Mouse (Mus musculus) heart, postnatal 0 days (tissue): Measurements from ENCODE around the gene Zfp597. TPM values are rescaled to one million over a fixed set of nuclear protein-coding genes. Genes with fewer than 3 reads are reported as not detected.
A peak's percentile ranks its signal among the peaks of the same experiment; 100 is the strongest.

Experiments used
- ATAC-seq: fragments of 200-750 bp; cut with Nextera tagmentation; 2 replicates; pipeline ENCODE4 v1.8.0; 2017; ENCODE audit warnings: low read depth, moderate number of reproducible peaks, moderate library complexity; ENCODE audit not compliant: insufficient read depth
- DNase-seq: peaks from one replicate; pipeline ENCODE4 v3.0.0-alpha.2; 2016; ENCODE audit warnings: low spot score
- H3K27ac ChIP-seq: fragments of 300-500 bp; sonication (generic); 2 replicates; pipeline ENCODE4 v1.5.1; 2014; ENCODE audit warnings: low read depth, mild to moderate bottlenecking
- H3K27me3 ChIP-seq: fragments of 300-500 bp; sonication (generic); 2 replicates; pipeline ENCODE4 v1.6.1; 2014; ENCODE audit warnings: low read length, mixed read lengths; ENCODE audit not compliant: control insufficient read depth, insufficient read depth
- H3K36me3 ChIP-seq: fragments of 300-500 bp; sonication (generic); replicated peaks from 2 replicates; pipeline ENCODE4 v1.6.1; 2014; ENCODE audit warnings: low read length, mixed read lengths; ENCODE audit not compliant: control insufficient read depth, insufficient read depth
- H3K4me1 ChIP-seq: fragments of 300-500 bp; sonication (generic); 2 replicates; pipeline ENCODE4 v1.6.1; 2014; ENCODE audit warnings: antibody characterized with exemption; ENCODE audit not compliant: control insufficient read depth, insufficient read depth
- H3K4me2 ChIP-seq: fragments of 300-500 bp; sonication (generic); 2 replicates; pipeline ENCODE4 v1.6.1; 2014; ENCODE audit warnings: low read depth, mild to moderate bottlenecking, low read length, moderate library complexity
- H3K4me3 ChIP-seq: fragments of 300-500 bp; sonication (generic); 2 replicates; pipeline ENCODE4 v1.5.1; 2014; ENCODE audit warnings: low read depth, low read length
- H3K9ac ChIP-seq: fragments of 300-500 bp; sonication (generic); replicated peaks from 2 replicates; pipeline ENCODE4 v1.6.1; 2014; ENCODE audit warnings: low read depth, low read length, mixed read lengths
- H3K9me3 ChIP-seq: fragments of 300-500 bp; sonication (generic); replicated peaks from 2 replicates; pipeline ENCODE4 v1.6.1; 2016; ENCODE audit warnings: low read length; ENCODE audit not compliant: control insufficient read depth
- CTCF ChIP-seq: IDR thresholded peaks from 2 replicates; pipeline ENCODE4 v1.5.1; 2016; ENCODE audit warnings: antibody characterized with exemption, control low read depth, low read depth
- EP300 ChIP-seq: IDR thresholded peaks from 2 replicates; pipeline ENCODE4 v1.6.1; 2016; ENCODE audit warnings: antibody characterized with exemption, low read depth
- WGBS: fragments of 180-500 bp; shearing (Covaris S2); extraction: QIAGEN DNeasy Blood & Tissue Kit; methylation state at CpG from one replicate; pipeline ENCODE4 v1.1.7; 2014; 5-methylcytosine and 5-hydroxymethylcytosine counted together
- polyA plus RNA-seq: library from polyadenylated mRNA; unstranded; fragments of >200 nt; fragmentation: Nextera tagmentation; extraction: Ambion mirVana; gene quantifications from 2 replicates; pipeline ENCODE4 v1.2.1, GENCODE M21; 2015
- total RNA-seq: library from RNA; depleted of rRNA; stranded (reverse); fragments of >200 nt; gene quantifications from 2 replicates; pipeline ENCODE4 v1.2.3, GENCODE M21; 2014; ENCODE audit warnings: low replicate concordance

Gene Zfp597
- total and polyA plus RNA-seq, 2 experiments from 2014 or later, result 4.3 to 9.2 TPM

- DNase-seq (peak; percentile 25), ATAC-seq (no peak)
- no peaks in the 10 kb centered on the region for H3K27me3 ChIP-seq
- H3K4me2 ChIP-seq, result peak overlapping the region; percentile 77
- peak overlapping the region; percentile 96 for H3K27ac ChIP-seq
- 0 out of 2 replicates have a peak, but pooled peaks cover 4% of the 10 kb centered on the region for H3K36me3 ChIP-seq
- peak overlapping the region; percentile 95 for H3K4me3 ChIP-seq
- no peaks in the 10 kb centered on the region for H3K9me3 ChIP-seq
- TF ChIP-seq EP300 (no peak), CTCF (no peak)
- 2% methylated on average over 10 of the region's 10 CpGs for WGBS
- H3K4me1 ChIP-seq, result peaks cover 12% of the 10 kb centered on the region
- peak overlapping the region; percentile 87 for H3K9ac ChIP-seq
These were observed 807 bp upstream of the Zfp597 start for GRCm38 (mm10) chr16:3885065-3885670.

GRCm38 (mm10) chr16:3876346-3876745, 8.0 kb downstream of the Zfp597 start:
- Histone ChIP-seq H3K27me3 (no peaks in the 10 kb centered on the region), H3K36me3 (0 out of 2 replicates have a peak, but pooled peaks cover 6% of the 10 kb centered on the region), H3K4me1 (peaks cover 11% of the 10 kb centered on the region), H3K27ac (no peak overlapping the region), H3K9me3 (no peaks in the 10 kb centered on the region), H3K4me3 (no peak overlapping the region), H3K9ac (no peak overlapping the region), H3K4me2 (no peak overlapping the region)
- 88% methylated on average over 4 of the region's 4 CpGs for WGBS
- no peak for TF ChIP-seq EP300
- no peak for TF ChIP-seq CTCF
- DNase-seq (no peak), ATAC-seq (no peak)

- peaks cover 15% of the 10 kb centered on the region; the same call in 1 of the 2 replicates for H3K36me3 ChIP-seq
- H3K4me2 ChIP-seq, result peak within 1 kb of the TSS; percentile 97
- H3K27me3 ChIP-seq, result no peaks in the 10 kb centered on the region
- 3% methylated on average over 47 of the region's 47 CpGs for WGBS
- peak within 1 kb of the TSS; percentile 46 for H3K9ac ChIP-seq
- peak within 1 kb of the TSS; percentile 66 for H3K27ac ChIP-seq
- peak within 1 kb of the TSS; percentile 52 for H3K4me3 ChIP-seq
- ATAC-seq, result peak; percentile 99
- peak; percentile 92 for DNase-seq
- no peak for TF ChIP-seq EP300
- TF ChIP-seq CTCF, result no peak
- no peaks in the 10 kb centered on the region for H3K9me3 ChIP-seq
- H3K4me1 ChIP-seq, result peaks cover 11% of the 10 kb centered on the region
These were observed 11.9 kb downstream of the Zfp597 start, which contains the start of gene Naa60 for GRCm38 (mm10) chr16:3872216-3873047. Gene Naa60, plus strand, starts transcription at chr16:3872375.

- Histone ChIP-seq H3K9me3 (no peaks in the 10 kb centered on the region), H3K36me3 (peaks cover 18% of the 10 kb centered on the region; the same call in 1 of the 2 replicates), H3K27ac (peak overlapping the region; percentile 16; the same call in 1 of the 2 replicates), H3K4me2 (peak overlapping the region; percentile 97), H3K9ac (peak overlapping the region; percentile 46), H3K27me3 (no peaks in the 10 kb centered on the region), H3K4me1 (peaks cover 11% of the 10 kb centered on the region), H3K4me3 (peak overlapping the region; percentile 52)
- ATAC-seq (no peak), DNase-seq (no peak)
- WGBS, result 1% methylated on average over 16 of the region's 16 CpGs
- no peak for TF ChIP-seq CTCF
- no peak for TF ChIP-seq EP300
These were observed 12.5 kb downstream of the Zfp597 start for GRCm38 (mm10) chr16:3871815-3872214.

- Histone ChIP-seq H3K4me2 (no peak overlapping the region), H3K27ac (no peak overlapping the region), H3K4me3 (no peak overlapping the region), H3K9ac (no peak overlapping the region), H3K9me3 (no peaks in the 10 kb centered on the region), H3K27me3 (no peaks in the 10 kb centered on the region), H3K4me1 (no peaks in the 10 kb centered on the region), H3K36me3 (peaks cover 12% of the 10 kb centered on the region)
- no peak for ATAC-seq
- TF ChIP-seq EP300, result no peak
- TF ChIP-seq CTCF, result no peak
- WGBS, result 87% methylated on average over 4 of the region's 4 CpGs
- no peak for DNase-seq
These were observed 25.1 kb downstream of the Zfp597 start for GRCm38 (mm10) chr16:3859254-3859653.
